Mouse (Mus musculus) lung, adult 2 months (tissue): Measurements from ENCODE around the gene Dctpp1.

ENCODE experiments used
- CTCF ChIP-seq: fragments of 200-500 bp; IDR thresholded peaks from 2 replicates; pipeline ENCODE4 v1.5.1; 2011; ENCODE audit warnings: mild to moderate bottlenecking, low read length, control low read depth; ENCODE audit not compliant: insufficient read depth
- POLR2A ChIP-seq: fragments of 200-500 bp; IDR thresholded peaks from 2 replicates; pipeline ENCODE4 v1.6.1; 2011; ENCODE audit warnings: low read depth, mild to moderate bottlenecking, control low read depth, low read length, borderline replicate concordance; ENCODE audit errors: extremely low read depth

DNA sequence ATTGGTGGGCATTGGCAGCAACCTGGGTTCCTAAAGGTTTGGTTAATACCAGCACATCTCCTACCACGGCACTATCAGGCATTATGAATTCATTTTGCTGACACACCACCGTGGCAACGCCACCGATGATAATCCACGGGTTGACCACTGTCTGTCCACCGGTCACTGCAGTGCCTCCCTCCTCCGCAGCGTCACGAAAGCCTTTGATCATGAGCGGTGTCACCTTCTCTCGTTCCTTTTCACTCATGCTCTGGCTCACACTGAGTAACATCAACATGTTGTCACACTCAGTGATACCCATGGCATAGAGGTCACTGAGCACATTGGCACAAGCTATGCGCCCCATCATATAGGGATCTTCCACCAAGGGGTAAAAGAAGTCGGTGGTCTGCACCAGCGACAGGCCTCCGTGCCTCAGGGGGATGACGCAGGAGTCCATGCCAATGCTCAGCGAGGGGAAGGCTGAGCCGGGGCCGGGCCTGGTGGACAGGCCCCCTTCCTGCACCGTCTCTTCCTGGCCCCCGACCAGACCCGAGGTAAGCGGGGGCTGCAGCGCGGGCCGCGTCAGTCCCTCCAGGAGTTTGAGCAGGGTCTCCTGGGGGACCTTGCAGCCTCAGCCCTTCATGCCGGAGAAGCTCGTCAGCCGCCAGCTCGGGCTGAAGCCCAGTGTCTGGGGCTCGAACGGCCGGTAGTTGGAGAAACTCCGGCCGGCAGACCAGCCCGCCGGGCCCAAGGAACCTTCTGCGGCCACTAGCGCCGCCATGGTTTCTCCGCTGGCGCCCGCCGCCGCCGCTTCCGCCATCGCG, 12.8 kb upstream of the Dctpp1 start:
- no peak for TF ChIP-seq CTCF
- no peak for TF ChIP-seq POLR2A
